Mouse (Mus musculus) lung, adult 2 months (tissue): ENCODE measurements at regions not wholly inside any gene's neighbourhood (a gene's known extent, or its start where the extent isn't known, plus 50 kb on each side); places are given as distances from the start of the nearest gene placed in this dataset.

ENCODE experiments used
- CTCF ChIP-seq: fragments of 200-500 bp; IDR thresholded peaks from 2 replicates; pipeline ENCODE4 v1.5.1; 2011; ENCODE audit warnings: mild to moderate bottlenecking, low read length, control low read depth; ENCODE audit not compliant: insufficient read depth
- POLR2A ChIP-seq: fragments of 200-500 bp; IDR thresholded peaks from 2 replicates; pipeline ENCODE4 v1.6.1; 2011; ENCODE audit warnings: low read depth, mild to moderate bottlenecking, control low read depth, low read length, borderline replicate concordance; ENCODE audit errors: extremely low read depth

- TF ChIP-seq CTCF = no peak
- TF ChIP-seq POLR2A = no peak
Observed at GRCm38 (mm10) chr7:115415147-115415561, 623.4 kb downstream of the Sox6 start.
